Mouse (Mus musculus) stomach, postnatal 0 days (tissue): Measurements from ENCODE around the gene Alg6. TPM values are rescaled to one million over a fixed set of nuclear protein-coding genes. Genes with fewer than 3 reads are reported as not detected.

Source experiments
- ATAC-seq: fragments of 200-750 bp; cut with Nextera tagmentation; 2 replicates; pipeline ENCODE4 v1.8.0; 2017; ENCODE audit not compliant: low FRiP score, low TSS enrichment
- DNase-seq: peaks from one replicate; pipeline ENCODE4 v3.0.0-alpha.2; 2016; ENCODE audit warnings: low spot score
- H3K27ac ChIP-seq: fragments of 300-500 bp; sonication (generic); replicated peaks from 2 replicates; pipeline ENCODE4 v1.5.1; 2014; ENCODE audit warnings: mild to moderate bottlenecking, control low read depth
- H3K27me3 ChIP-seq: fragments of 300-500 bp; sonication (generic); 2 replicates; pipeline ENCODE4 v1.6.1; 2014; ENCODE audit warnings: low read length; ENCODE audit not compliant: control insufficient read depth, insufficient read depth
- H3K36me3 ChIP-seq: fragments of 300-500 bp; sonication (generic); 2 replicates; pipeline ENCODE4 v1.6.1; 2014; ENCODE audit warnings: low read length, mixed read lengths; ENCODE audit not compliant: control insufficient read depth, insufficient read depth
- H3K4me1 ChIP-seq: fragments of 300-500 bp; sonication (generic); replicated peaks from 2 replicates; pipeline ENCODE4 v1.6.1; 2014; ENCODE audit warnings: antibody characterized with exemption; ENCODE audit not compliant: control insufficient read depth, insufficient read depth
- H3K4me2 ChIP-seq: fragments of 300-500 bp; sonication (generic); replicated peaks from 2 replicates; pipeline ENCODE4 v1.6.1; 2014; ENCODE audit warnings: low read depth, mild to moderate bottlenecking, control low read depth, moderate library complexity
- H3K4me3 ChIP-seq: fragments of 300-500 bp; sonication (generic); 2 replicates; pipeline ENCODE4 v1.5.1; 2014; ENCODE audit warnings: low read depth, low read length, control low read depth
- H3K9ac ChIP-seq: fragments of 300-500 bp; sonication (generic); 2 replicates; pipeline ENCODE4 v1.6.1; 2014; ENCODE audit warnings: mild to moderate bottlenecking, low read length, control low read depth, mixed read lengths
- H3K9me3 ChIP-seq: fragments of 300-500 bp; sonication (generic); 2 replicates; pipeline ENCODE4 v1.6.1; 2016; ENCODE audit warnings: low read length; ENCODE audit not compliant: control insufficient read depth
- CTCF ChIP-seq: IDR thresholded peaks from 2 replicates; pipeline ENCODE4 v1.5.1; 2016; ENCODE audit warnings: antibody characterized with exemption, low read depth, mild to moderate bottlenecking, moderate library complexity
- EP300 ChIP-seq: optimal IDR thresholded peaks from 2 replicates; pipeline ENCODE3; 2016; ENCODE audit warnings: antibody characterized with exemption
- WGBS: fragments of 180-500 bp; shearing (Covaris S2); extraction: QIAGEN DNeasy Blood & Tissue Kit; methylation state at CpG from one replicate; pipeline ENCODE4 v1.1.7; 2014; 5-methylcytosine and 5-hydroxymethylcytosine counted together
- polyA plus RNA-seq: library from polyadenylated mRNA; unstranded; fragments of >200 nt; fragmentation: Nextera tagmentation; extraction: Ambion mirVana; gene quantifications from 2 replicates; pipeline ENCODE4 v1.2.1, GENCODE M21; 2015

Gene Alg6
- polyA plus RNA-seq: 7.6 and 7.8 TPM in 2 replicates

GRCm38 (mm10) chr4:99714904-99715782 lies at the start of gene Alg6:
Gene Alg6 (plus strand): TSS chr4:99715664.
- Histone ChIP-seq H3K4me2 (peak within 1 kb of the TSS; percentile 86), H3K27me3 (no peaks in the 10 kb centered on the region), H3K9me3 (no peaks in the 10 kb centered on the region), H3K27ac (peak within 1 kb of the TSS; percentile 49), H3K36me3 (no peaks in the 10 kb centered on the region), H3K4me1 (0 out of 2 replicates have a peak, but pooled peaks cover 4% of the 10 kb centered on the region), H3K9ac (peak within 1 kb of the TSS; percentile 89), H3K4me3 (peak within 1 kb of the TSS; percentile 74)
- WGBS: 3% methylated on average over 44 of the region's 46 CpGs
- ATAC-seq (peak; percentile 94), DNase-seq (peak; percentile 98)
- TF ChIP-seq EP300 (no peak), CTCF (peak; percentile 54)

GRCm38 (mm10) chr4:99670203-99670851 lies 45.1 kb upstream of the Alg6 start:
- no peak overlapping the region for H3K9ac ChIP-seq
- no peak overlapping the region for H3K4me3 ChIP-seq
- ATAC-seq (no peak), DNase-seq (no peak)
- H3K9me3 ChIP-seq: no peaks in the 10 kb centered on the region
- H3K27ac ChIP-seq: no peak overlapping the region
- no peaks in the 10 kb centered on the region for H3K36me3 ChIP-seq
- no peak for TF ChIP-seq EP300
- TF ChIP-seq CTCF: no peak
- no peaks in the 10 kb centered on the region for H3K27me3 ChIP-seq
- H3K4me2 ChIP-seq: no peak overlapping the region
- no peaks in the 10 kb centered on the region for H3K4me1 ChIP-seq
- WGBS: 72% methylated on average over 7 of the region's 7 CpGs

- Histone ChIP-seq H3K4me2 (no peak overlapping the region), H3K27me3 (no peaks in the 10 kb centered on the region), H3K27ac (no peak overlapping the region), H3K4me1 (no peaks in the 10 kb centered on the region), H3K9ac (no peak overlapping the region), H3K9me3 (no peaks in the 10 kb centered on the region), H3K4me3 (no peak overlapping the region), H3K36me3 (no peaks in the 10 kb centered on the region)
- TF ChIP-seq CTCF (no peak), EP300 (no peak)
- DNase-seq (no peak), ATAC-seq (no peak)
Observed at GRCm38 (mm10) chr4:99675191-99675590, 40.3 kb upstream of the Alg6 start.

- DNase-seq: no peak
- no peak overlapping the region for H3K4me3 ChIP-seq
- no peak for ATAC-seq
- no peak overlapping the region for H3K9ac ChIP-seq
- no peaks in the 10 kb centered on the region for H3K36me3 ChIP-seq
- H3K4me1 ChIP-seq: no peaks in the 10 kb centered on the region
- no peak overlapping the region for H3K27ac ChIP-seq
- no peak for TF ChIP-seq CTCF
- no peak for TF ChIP-seq EP300
- 79% methylated on average over 6 of the region's 6 CpGs for WGBS
- no peaks in the 10 kb centered on the region for H3K27me3 ChIP-seq
- H3K9me3 ChIP-seq: no peaks in the 10 kb centered on the region
- no peak overlapping the region for H3K4me2 ChIP-seq
Observed at GRCm38 (mm10) chr4:99683941-99684340, 31.5 kb upstream of the Alg6 start.

- Histone ChIP-seq H3K4me1 (no peaks in the 10 kb centered on the region), H3K27me3 (no peaks in the 10 kb centered on the region), H3K4me2 (no peak overlapping the region), H3K4me3 (no peak overlapping the region), H3K9ac (no peak overlapping the region), H3K9me3 (no peaks in the 10 kb centered on the region), H3K36me3 (no peaks in the 10 kb centered on the region), H3K27ac (no peak overlapping the region)
- ATAC-seq (no peak), DNase-seq (no peak)
- no peak for TF ChIP-seq CTCF
- no peak for TF ChIP-seq EP300
- WGBS: 39% methylated on average over 5 of the region's 5 CpGs
Observed at GRCm38 (mm10) chr4:99686308-99686707, 29.2 kb upstream of the Alg6 start.

- no peak overlapping the region for H3K4me3 ChIP-seq
- H3K36me3 ChIP-seq: no peaks in the 10 kb centered on the region
- no peak overlapping the region for H3K9ac ChIP-seq
- H3K4me1 ChIP-seq: 0 out of 2 replicates have a peak, but pooled peaks cover 4% of the 10 kb centered on the region
- 86% methylated on average over 6 of the region's 6 CpGs for WGBS
- TF ChIP-seq CTCF (no peak), EP300 (no peak)
- ATAC-seq: no peak
- H3K27me3 ChIP-seq: no peaks in the 10 kb centered on the region
- no peak for DNase-seq
- no peak overlapping the region for H3K4me2 ChIP-seq
- no peaks in the 10 kb centered on the region for H3K9me3 ChIP-seq
- H3K27ac ChIP-seq: no peak overlapping the region
Observed at GRCm38 (mm10) chr4:99712583-99713183, 2.8 kb upstream of the Alg6 start.
